Mouse (Mus musculus) bone marrow, adult 2 months (tissue): ENCODE measurements at regions not wholly inside any gene's neighbourhood (a gene's known extent, or its start where the extent isn't known, plus 50 kb on each side); places are given as distances from the start of the nearest gene placed in this dataset.

Experiments used
- CTCF ChIP-seq: fragments of 200-500 bp; IDR thresholded peaks from 2 replicates; pipeline ENCODE4 v1.5.1; 2011; ENCODE audit warnings: low read length, control low read depth; ENCODE audit not compliant: control insufficient read depth, insufficient read depth
- POLR2A ChIP-seq: fragments of 200-500 bp; IDR thresholded peaks from 2 replicates; pipeline ENCODE4 v1.6.1; 2011; ENCODE audit warnings: low read depth, mild to moderate bottlenecking, control low read depth, low read length, borderline replicate concordance; ENCODE audit not compliant: control insufficient read depth

GRCm38 (mm10) chr2:169272622-169273021 lies 314.9 kb downstream of the Gm11011 start:
- TF ChIP-seq CTCF: no peak
- TF ChIP-seq POLR2A: no peak
